Mouse (Mus musculus): ENCODE measurements around the gene Scn7a.

DNA sequence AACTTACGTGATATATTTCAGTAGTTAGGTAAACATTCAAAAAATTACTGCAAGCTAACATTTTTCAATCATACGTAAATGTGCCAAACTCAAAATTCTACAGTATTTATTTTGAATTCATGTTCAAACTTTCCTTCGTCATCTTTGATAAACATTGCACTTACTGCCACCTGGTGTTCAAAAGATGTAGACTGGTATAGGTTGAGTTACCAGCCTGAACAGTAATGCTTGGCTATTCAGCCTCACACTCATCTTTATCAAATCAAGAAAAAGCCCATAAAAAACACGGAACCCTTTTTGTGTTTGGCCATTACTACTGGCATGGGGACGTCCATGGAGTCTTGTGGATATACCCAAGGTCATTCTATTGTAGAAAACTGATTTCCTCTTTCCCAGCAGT lies 140.3 kb downstream of the Scn7a start:
- TF ChIP-seq E2F4 (IDR thresholded peaks at IDR 0.05; ENCODE audit: insufficient read depth) (no peak), REST (IDR thresholded peaks at IDR 0.05; ENCODE audit: insufficient read depth, insufficient read length) (no peak)
